Mouse (Mus musculus) hindbrain, postnatal 0 days (tissue): ENCODE data around the gene Mre11a. TPM values are rescaled to one million over a fixed set of nuclear protein-coding genes. Genes with fewer than 3 reads are reported as not detected.

ENCODE experiments used
- ATAC-seq: fragments of 200-750 bp; cut with Nextera tagmentation; 2 replicates; pipeline ENCODE4 v1.8.0; 2017; ENCODE audit warnings: mild to moderate bottlenecking, moderate TSS enrichment, moderate library complexity
- DNase-seq: peaks from one replicate; pipeline ENCODE4 v3.0.0-alpha.2; 2015; ENCODE audit warnings: low spot score
- H3K27ac ChIP-seq: fragments of 300-500 bp; sonication (generic); 2 replicates; pipeline ENCODE4 v1.5.1; 2014; ENCODE audit warnings: mild to moderate bottlenecking
- H3K27me3 ChIP-seq: fragments of 300-500 bp; sonication (generic); 2 replicates; pipeline ENCODE4 v1.6.1; 2014; ENCODE audit warnings: low read length, mixed read lengths; ENCODE audit not compliant: insufficient read depth
- H3K36me3 ChIP-seq: fragments of 300-500 bp; sonication (generic); 2 replicates; pipeline ENCODE4 v1.6.1; 2014; ENCODE audit warnings: low read length, mixed read lengths; ENCODE audit not compliant: insufficient read depth
- H3K4me1 ChIP-seq: fragments of 300-500 bp; sonication (generic); 2 replicates; pipeline ENCODE4 v1.6.1; 2014; ENCODE audit warnings: antibody characterized with exemption, low read length, mixed read lengths; ENCODE audit not compliant: insufficient read depth
- H3K4me2 ChIP-seq: fragments of 300-500 bp; sonication (generic); 2 replicates; pipeline ENCODE4 v1.6.1; 2014; ENCODE audit warnings: low read depth, mild to moderate bottlenecking, low read length, moderate library complexity, mixed read lengths
- H3K4me3 ChIP-seq: fragments of 300-500 bp; sonication (generic); 2 replicates; pipeline ENCODE4 v1.5.1; 2014; ENCODE audit warnings: low read length
- H3K9ac ChIP-seq: fragments of 300-500 bp; sonication (generic); replicated peaks from 2 replicates; pipeline ENCODE4 v1.6.1; 2014; ENCODE audit warnings: mild to moderate bottlenecking, low read length, moderate library complexity, mixed read lengths
- H3K9me3 ChIP-seq: fragments of 300-500 bp; sonication (generic); 2 replicates; pipeline ENCODE4 v1.6.1; 2016; ENCODE audit warnings: low read length, mixed read lengths
- CTCF ChIP-seq: IDR thresholded peaks from 2 replicates; pipeline ENCODE4 v1.5.1; 2016; ENCODE audit warnings: antibody characterized with exemption, control low read depth, low read depth
- WGBS: fragments of 180-500 bp; shearing (Covaris S2); extraction: QIAGEN DNeasy Blood & Tissue Kit; methylation state at CpG from one replicate; pipeline ENCODE4 v1.1.7; 2014; 5-methylcytosine and 5-hydroxymethylcytosine counted together
- polyA plus RNA-seq: library from polyadenylated mRNA; unstranded; fragments of >200 nt; fragmentation: Nextera tagmentation; extraction: Ambion mirVana; gene quantifications from 2 replicates; pipeline ENCODE4 v1.2.1, GENCODE M21; 2015
- total RNA-seq: library from RNA; depleted of rRNA; stranded (reverse); fragments of >200 nt; gene quantifications from 2 replicates; pipeline ENCODE4 v1.2.3, GENCODE M21; 2014

The Mre11a gene
- total and polyA plus RNA-seq, 2 experiments from 2014 or later, result 6.1 to 8.9 TPM

DNA sequence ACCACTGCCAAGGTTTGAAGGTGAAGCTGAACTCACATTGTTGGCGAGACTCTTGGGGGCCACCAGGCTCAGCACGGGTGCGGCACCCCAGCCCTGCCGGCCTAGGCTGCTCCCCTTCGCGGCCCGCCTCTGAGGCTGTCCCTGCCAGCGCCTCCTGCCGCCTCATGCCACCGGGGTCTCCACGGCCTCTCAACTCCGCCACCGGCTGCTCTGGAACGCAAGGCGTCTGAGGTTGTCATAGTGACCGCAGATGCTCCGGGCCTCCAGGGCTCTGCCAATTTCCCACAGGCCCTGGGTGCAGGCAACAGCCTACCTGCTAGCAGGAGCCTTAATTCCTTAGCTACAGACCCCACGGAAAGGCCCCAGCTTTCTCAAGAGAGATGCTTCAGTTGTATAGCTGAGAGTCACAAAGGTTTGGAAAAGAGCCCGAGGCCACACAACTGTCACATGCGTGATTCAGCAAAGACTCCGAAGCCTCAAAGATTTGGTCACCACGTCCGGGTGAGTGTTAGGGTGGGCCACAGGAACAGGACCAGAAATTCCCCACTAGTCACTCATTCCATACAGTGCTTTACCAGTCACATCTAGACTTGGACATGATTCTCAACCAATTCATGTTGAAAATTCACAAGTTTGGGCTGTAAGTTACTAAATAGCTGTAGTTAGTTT, 13.5 kb upstream of the Mre11a start, which contains the start of gene 1700012B09Rik:
Gene 1700012B09Rik, minus strand, starts transcription at position 228 of the 669 bp plus-strand sequence.
- Histone ChIP-seq H3K4me2 (peak within 1 kb of the TSS; percentile 35; the same call in 1 of the 2 replicates), H3K9ac (no peak within 1 kb of the TSS), H3K4me3 (no peak within 1 kb of the TSS), H3K9me3 (no peaks in the 10 kb centered on the region), H3K27me3 (no peaks in the 10 kb centered on the region), H3K36me3 (no peaks in the 10 kb centered on the region), H3K4me1 (peaks cover 3% of the 10 kb centered on the region; the same call in 1 of the 2 replicates), H3K27ac (no peak within 1 kb of the TSS)
- 13% methylated on average over 23 of the region's 23 CpGs for WGBS
- DNase-seq (peak; percentile 30), ATAC-seq (peak; percentile 72)
- no peak for TF ChIP-seq CTCF

DNA sequence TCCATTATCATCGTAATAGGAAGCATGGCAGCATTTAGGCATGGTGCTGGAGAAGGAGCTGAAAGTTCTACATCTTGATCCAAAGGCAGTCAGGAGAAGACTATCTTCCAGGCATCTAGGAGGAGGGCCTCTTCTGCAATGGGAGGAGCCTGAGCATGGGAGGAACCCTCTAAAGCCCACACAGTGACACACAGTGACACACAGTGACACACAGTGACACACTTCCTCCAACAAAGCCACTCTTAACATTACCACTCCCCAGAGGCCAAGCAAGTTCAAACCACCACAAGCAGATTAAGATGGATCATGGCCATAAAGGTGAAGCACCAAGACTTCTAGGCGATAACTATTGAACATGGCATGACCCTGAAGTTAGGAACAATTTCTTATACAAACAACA, 12.4 kb upstream of the Mre11a start:
- H3K27ac ChIP-seq, result no peak overlapping the region
- no peak for TF ChIP-seq CTCF
- no peaks in the 10 kb centered on the region for H3K27me3 ChIP-seq
- H3K4me3 ChIP-seq, result no peak overlapping the region
- no peak overlapping the region for H3K4me2 ChIP-seq
- DNase-seq, result no peak
- H3K4me1 ChIP-seq, result peaks cover 3% of the 10 kb centered on the region; the same call in 1 of the 2 replicates
- no peak overlapping the region for H3K9ac ChIP-seq
- ATAC-seq, result no peak
- H3K36me3 ChIP-seq, result no peaks in the 10 kb centered on the region
- no peaks in the 10 kb centered on the region for H3K9me3 ChIP-seq
- WGBS, result 88% methylated on average over 2 of the region's 2 CpGs

DNA sequence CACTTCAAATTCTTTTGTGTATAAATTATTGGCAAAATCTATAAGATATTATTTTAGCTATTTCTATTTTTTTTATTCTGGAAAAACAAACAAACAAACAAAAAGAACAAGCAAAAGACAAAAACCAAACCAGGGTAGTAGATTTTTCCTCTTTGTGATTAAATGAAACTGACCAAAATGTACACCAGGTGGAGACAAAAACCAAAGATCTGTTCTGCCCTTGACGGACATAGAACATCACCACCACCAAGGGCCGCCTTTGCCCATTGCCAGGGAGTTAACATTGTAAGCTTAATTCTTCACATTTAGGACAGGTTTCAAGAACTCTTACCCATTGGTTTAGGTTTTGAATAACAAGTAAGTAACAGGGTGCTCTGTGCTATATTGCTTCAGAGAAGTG, 10.6 kb upstream of the Mre11a start:
- ATAC-seq, result no peak
- Histone ChIP-seq H3K9ac (no peak overlapping the region), H3K36me3 (no peaks in the 10 kb centered on the region), H3K27me3 (no peaks in the 10 kb centered on the region), H3K4me3 (no peak overlapping the region), H3K4me2 (no peak overlapping the region), H3K4me1 (peaks cover 3% of the 10 kb centered on the region; the same call in 1 of the 2 replicates), H3K9me3 (no peaks in the 10 kb centered on the region), H3K27ac (no peak overlapping the region)
- 44% methylated on average over 2 of the region's 2 CpGs for WGBS
- peak; percentile 47 for DNase-seq
- TF ChIP-seq CTCF, result peak; percentile 58

DNA sequence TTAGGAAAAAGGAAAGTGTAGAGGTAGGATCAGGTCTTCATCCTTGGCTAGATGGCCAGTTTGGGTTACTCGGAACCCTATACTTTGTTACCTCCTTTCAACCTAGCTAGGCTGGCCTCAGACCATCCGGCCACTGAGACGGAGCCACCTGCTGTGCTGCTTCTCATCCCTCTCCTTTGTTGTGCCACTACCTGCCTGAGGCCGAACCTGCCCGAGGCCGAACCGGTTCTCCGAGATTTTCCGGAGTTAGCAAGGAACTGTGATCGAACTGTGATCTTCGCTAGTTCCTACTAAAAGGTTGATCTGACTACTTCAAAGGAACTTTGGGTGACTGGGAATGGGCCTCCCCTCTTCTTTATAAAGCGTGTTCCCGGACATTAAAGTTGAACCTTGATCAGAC, 6.1 kb upstream of the Mre11a start:
- TF ChIP-seq CTCF, result no peak
- Histone ChIP-seq H3K9me3 (no peaks in the 10 kb centered on the region), H3K36me3 (peaks cover 4% of the 10 kb centered on the region; the same call in 1 of the 2 replicates), H3K27ac (no peak overlapping the region), H3K4me1 (no peaks in the 10 kb centered on the region), H3K4me2 (no peak overlapping the region), H3K9ac (no peak overlapping the region), H3K4me3 (no peak overlapping the region), H3K27me3 (no peaks in the 10 kb centered on the region)
- no peak for DNase-seq
- 41% methylated on average over 13 of the region's 13 CpGs for WGBS
- no peak for ATAC-seq

DNA sequence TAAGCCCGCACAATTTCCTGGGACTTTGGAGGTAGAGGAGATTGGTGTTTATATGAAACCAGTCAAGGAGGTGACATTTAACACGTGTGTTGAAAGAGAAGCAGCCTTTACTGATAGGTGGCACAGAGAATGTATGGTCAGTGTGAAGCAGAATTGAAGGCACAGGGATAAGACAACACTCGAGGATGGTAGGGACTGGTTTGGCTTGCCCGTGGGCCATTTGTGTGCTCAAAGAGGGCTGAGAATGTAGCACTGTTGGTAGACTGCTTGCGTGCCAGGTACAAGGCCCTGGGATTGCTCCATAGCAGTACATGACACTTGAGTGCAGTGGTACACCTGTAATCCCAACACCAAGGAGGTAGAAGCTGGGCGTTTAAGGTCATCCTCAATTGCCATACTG, 2.9 kb downstream of the Mre11a start:
- WGBS, result 91% methylated on average over 6 of the region's 6 CpGs
- H3K27me3 ChIP-seq, result no peaks in the 10 kb centered on the region
- H3K9me3 ChIP-seq, result no peaks in the 10 kb centered on the region
- H3K27ac ChIP-seq, result no peak overlapping the region
- H3K36me3 ChIP-seq, result peaks cover 16% of the 10 kb centered on the region
- ATAC-seq, result no peak
- no peak overlapping the region for H3K9ac ChIP-seq
- no peak overlapping the region for H3K4me3 ChIP-seq
- no peak for DNase-seq
- H3K4me2 ChIP-seq, result no peak overlapping the region
- TF ChIP-seq CTCF, result no peak
- peaks cover 3% of the 10 kb centered on the region; the same call in 1 of the 2 replicates for H3K4me1 ChIP-seq

DNA sequence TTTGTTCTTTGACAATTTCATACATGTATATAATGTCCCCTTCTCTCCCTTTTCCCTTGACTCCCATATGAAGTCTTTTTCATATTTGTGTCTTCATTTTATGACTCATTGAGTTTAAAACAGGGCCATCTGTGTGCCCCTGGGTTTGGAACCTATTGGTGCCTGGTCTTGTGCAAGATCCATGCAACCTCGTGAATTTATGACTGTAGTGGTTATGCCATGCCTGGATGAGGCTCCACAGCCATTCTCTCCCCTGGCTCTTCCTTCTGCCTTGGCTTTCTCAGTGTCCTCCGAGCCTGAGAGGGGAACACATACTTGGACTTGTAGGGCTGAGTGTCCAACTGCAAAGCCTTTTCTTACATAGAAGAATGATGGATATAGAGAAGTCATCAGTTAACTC, 21.3 kb downstream of the Mre11a start:
- Histone ChIP-seq H3K27me3 (no peaks in the 10 kb centered on the region), H3K9ac (no peak overlapping the region), H3K9me3 (no peaks in the 10 kb centered on the region), H3K4me1 (no peaks in the 10 kb centered on the region), H3K4me3 (no peak overlapping the region), H3K27ac (no peak overlapping the region), H3K36me3 (peaks cover 38% of the 10 kb centered on the region), H3K4me2 (no peak overlapping the region)
- no peak for TF ChIP-seq CTCF
- DNase-seq (no peak), ATAC-seq (no peak)
- WGBS, result 89% methylated on average over 2 of the region's 2 CpGs

DNA sequence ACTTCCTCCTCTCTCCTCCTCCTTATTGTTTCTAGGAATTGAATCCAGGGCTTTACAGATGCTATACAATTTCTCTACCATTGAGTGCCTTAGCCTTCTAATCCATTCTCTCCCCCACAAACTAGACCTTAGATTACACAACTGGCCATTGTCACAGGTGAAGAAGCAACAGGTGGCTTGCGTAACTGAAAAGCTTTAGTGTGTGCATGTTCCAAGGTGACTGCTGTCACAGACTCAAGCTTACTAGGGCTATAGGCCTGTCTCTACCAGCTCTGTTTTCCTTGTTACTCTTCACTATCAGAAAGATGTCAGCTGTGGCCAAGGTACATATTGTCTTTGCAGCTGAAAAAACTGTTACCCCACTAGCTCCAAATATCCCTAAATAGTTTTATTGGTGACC, 22.3 kb downstream of the Mre11a start:
- H3K4me1 ChIP-seq, result no peaks in the 10 kb centered on the region
- no peak for ATAC-seq
- 100% methylated on average over 1 of the region's 1 CpGs for WGBS

More for the DNA sequence above, 22.3 kb downstream of the Mre11a start:
- H3K9me3 ChIP-seq, result no peaks in the 10 kb centered on the region
- no peak overlapping the region for H3K27ac ChIP-seq
- no peak overlapping the region for H3K4me3 ChIP-seq
- no peaks in the 10 kb centered on the region for H3K27me3 ChIP-seq
- no peak for TF ChIP-seq CTCF
- H3K4me2 ChIP-seq, result no peak overlapping the region
- peaks cover 29% of the 10 kb centered on the region for H3K36me3 ChIP-seq
- H3K9ac ChIP-seq, result no peak overlapping the region
- no peak for DNase-seq
